Mouse (Mus musculus): Measurements from ENCODE around the gene Mpzl3.

DNA sequence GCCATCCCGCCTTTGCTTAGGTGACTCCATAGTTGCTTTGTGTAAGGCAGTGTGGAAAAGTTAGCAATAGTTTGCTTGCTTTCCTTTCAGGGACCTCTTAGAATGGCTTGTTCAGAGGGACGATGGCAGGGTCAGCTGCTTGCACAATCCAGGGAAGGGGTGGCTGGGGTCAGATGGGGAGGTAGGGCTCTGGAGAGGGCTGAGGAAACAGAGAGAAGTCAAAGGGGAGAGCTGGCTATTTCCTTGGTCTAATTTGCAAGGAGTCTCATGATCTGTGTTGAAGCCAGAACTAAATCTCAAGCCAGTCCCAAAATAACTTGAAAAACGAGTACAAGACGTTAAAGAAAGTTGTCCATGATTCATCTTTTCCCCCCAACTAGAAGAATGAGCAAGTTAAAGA, 37.7 kb downstream of the Mpzl3 start:
- no peak for TF ChIP-seq CTCF (IDR thresholded peaks at IDR 0.05; ENCODE audit: extremely low read depth, insufficient read depth, low read length)
- no peak for TF ChIP-seq POLR2A (IDR thresholded peaks at IDR 0.05; ENCODE audit: extremely low read depth, insufficient read depth, low read length)

All from cortical plate, adult 2 months (tissue).